Mouse (Mus musculus): ENCODE results near the gene Gm20683. TPM values are rescaled to one million over a fixed set of nuclear protein-coding genes. Genes with fewer than 3 reads are reported as not detected.

Gm20683 gene
- polyA plus RNA-seq (2012; rRNA removed), result 42.9 and 45.9 TPM in 2 replicates

DNA sequence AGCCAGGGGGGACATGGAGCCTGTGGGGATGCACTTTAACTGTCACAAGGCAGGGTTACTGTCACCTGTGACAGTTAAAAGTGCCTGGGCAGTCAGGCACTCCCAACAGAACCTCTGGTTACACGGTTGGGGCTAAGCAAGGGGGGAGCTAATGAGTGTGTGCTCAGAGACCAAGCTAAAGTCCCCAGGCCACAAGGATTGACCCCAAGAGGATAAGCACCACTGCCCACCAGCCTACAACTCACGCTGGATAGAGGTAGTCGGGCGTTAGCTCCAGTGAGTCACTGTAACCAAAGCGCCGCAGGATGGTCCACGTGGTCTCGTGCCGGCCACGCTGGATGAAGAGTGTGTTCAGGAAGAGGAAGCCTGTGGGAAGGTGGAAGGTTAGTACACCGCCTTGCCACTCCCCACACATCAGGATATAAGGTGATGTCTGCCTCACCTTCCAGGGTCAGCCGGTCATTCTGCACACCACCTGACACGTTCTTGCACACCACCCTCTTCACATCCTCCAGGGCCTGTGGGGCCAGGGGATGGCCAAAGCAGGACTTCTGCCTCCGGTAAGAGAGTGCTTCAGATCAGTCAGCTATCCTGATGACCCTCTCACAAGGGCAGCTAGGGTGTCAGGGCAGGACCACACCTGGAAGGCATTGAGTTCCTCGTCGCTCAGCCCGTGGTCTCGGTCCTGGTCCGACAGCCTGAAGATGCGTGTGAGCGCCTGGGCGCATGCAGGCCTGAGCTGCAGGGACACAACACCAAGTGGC is at the start of gene Gm20683:
Gene Gm20683 (minus strand): TSS at position 647 of the 764 bp plus-strand sequence.
- WGBS, result 93% methylated on average over 22 of the region's 22 CpGs
- H3K4me1 ChIP-seq (ENCODE audit: control insufficient read depth, insufficient read depth, low read length), result peaks cover 19% of the 10 kb centered on the region
- TF ChIP-seq POLR2A (IDR thresholded peaks at IDR 0.05; ENCODE audit: borderline replicate concordance, insufficient read depth, low read length) (no peak), CTCF (IDR thresholded peaks at IDR 0.05; ENCODE audit: borderline replicate concordance, insufficient read depth, low read depth, low read length) (no peak)
- H3K4me3 ChIP-seq (replicated peaks; ENCODE audit: insufficient read depth, low read depth, low read length), result no peak within 1 kb of the TSS
- no peak within 1 kb of the TSS for H3K27ac ChIP-seq (ENCODE audit: insufficient read depth, low read length)
- DNase-seq, result no peak
- H3K27me3 ChIP-seq (ENCODE audit: control insufficient read depth, insufficient read depth, low read length), result no peaks in the 10 kb centered on the region

GRCm38 (mm10) chr17:25888837-25889236 is 47.3 kb upstream of the Gm20683 start:
- Histone ChIP-seq H3K27ac (ENCODE audit: insufficient read depth, low read length) (no peak overlapping the region), H3K4me1 (ENCODE audit: control insufficient read depth, insufficient read depth, low read length) (no peaks in the 10 kb centered on the region), H3K27me3 (ENCODE audit: control insufficient read depth, insufficient read depth, low read length) (no peaks in the 10 kb centered on the region), H3K4me3 (replicated peaks; ENCODE audit: insufficient read depth, low read depth, low read length) (no peak overlapping the region)
- TF ChIP-seq CTCF (IDR thresholded peaks at IDR 0.05; ENCODE audit: borderline replicate concordance, insufficient read depth, low read depth, low read length) (no peak), POLR2A (IDR thresholded peaks at IDR 0.05; ENCODE audit: borderline replicate concordance, insufficient read depth, low read length) (no peak)
- WGBS, result 37% methylated on average over 3 of the region's 3 CpGs
- DNase-seq, result no peak

DNA sequence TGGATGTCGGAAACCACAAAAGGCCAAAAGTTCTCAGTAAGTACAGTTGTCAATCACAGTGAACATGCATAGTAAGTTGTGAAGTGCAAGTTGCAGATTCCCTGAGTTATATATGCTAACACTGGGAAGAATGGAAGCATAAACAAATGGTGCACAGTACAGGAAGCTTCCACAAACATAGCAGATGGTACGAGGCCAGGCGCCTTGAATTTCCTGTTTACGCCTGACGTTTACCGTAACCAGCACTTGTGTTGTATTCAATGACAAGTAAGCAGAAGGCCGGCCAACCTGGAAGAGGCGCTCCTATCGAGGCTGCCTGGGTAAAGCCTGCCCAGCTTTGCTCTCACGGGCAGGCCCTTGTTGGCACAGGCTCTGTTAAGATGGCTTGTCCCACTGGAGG is 45.9 kb upstream of the Gm20683 start:
- H3K27me3 ChIP-seq (ENCODE audit: control insufficient read depth, insufficient read depth, low read length), result no peaks in the 10 kb centered on the region
- no peak overlapping the region for H3K27ac ChIP-seq (ENCODE audit: insufficient read depth, low read length)
- no peaks in the 10 kb centered on the region for H3K4me1 ChIP-seq (ENCODE audit: control insufficient read depth, insufficient read depth, low read length)
- WGBS, result 65% methylated on average over 10 of the region's 10 CpGs
- no peak for TF ChIP-seq POLR2A (IDR thresholded peaks at IDR 0.05; ENCODE audit: borderline replicate concordance, insufficient read depth, low read length)
- no peak for DNase-seq
- no peak overlapping the region for H3K4me3 ChIP-seq (replicated peaks; ENCODE audit: insufficient read depth, low read depth, low read length)

DNA sequence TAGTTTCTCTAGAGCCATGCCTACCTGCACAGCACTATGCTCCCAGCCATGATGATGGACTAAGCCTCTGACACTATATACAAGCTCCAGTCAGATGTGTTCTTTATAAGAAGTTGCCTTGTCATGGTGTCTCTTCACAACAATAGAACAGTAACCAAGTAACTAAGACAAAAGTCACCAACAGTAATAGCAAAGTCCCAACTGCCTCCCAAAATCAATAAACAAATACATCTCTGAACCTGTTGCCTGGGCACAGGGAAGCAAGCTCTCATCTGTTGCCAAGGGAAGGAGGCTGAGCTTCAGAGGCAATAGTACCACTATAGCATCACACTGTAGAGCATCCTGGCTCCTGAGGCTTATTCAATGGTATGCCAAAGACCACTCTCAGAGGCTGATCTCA is 45.2 kb upstream of the Gm20683 start:
- TF ChIP-seq CTCF (IDR thresholded peaks at IDR 0.05; ENCODE audit: borderline replicate concordance, insufficient read depth, low read depth, low read length) (no peak), POLR2A (IDR thresholded peaks at IDR 0.05; ENCODE audit: borderline replicate concordance, insufficient read depth, low read length) (no peak)
- DNase-seq, result no peak
- no peaks in the 10 kb centered on the region for H3K27me3 ChIP-seq (ENCODE audit: control insufficient read depth, insufficient read depth, low read length)
- H3K4me1 ChIP-seq (ENCODE audit: control insufficient read depth, insufficient read depth, low read length), result no peaks in the 10 kb centered on the region
- H3K4me3 ChIP-seq (replicated peaks; ENCODE audit: insufficient read depth, low read depth, low read length), result no peak overlapping the region
- no peak overlapping the region for H3K27ac ChIP-seq (ENCODE audit: insufficient read depth, low read length)

DNA sequence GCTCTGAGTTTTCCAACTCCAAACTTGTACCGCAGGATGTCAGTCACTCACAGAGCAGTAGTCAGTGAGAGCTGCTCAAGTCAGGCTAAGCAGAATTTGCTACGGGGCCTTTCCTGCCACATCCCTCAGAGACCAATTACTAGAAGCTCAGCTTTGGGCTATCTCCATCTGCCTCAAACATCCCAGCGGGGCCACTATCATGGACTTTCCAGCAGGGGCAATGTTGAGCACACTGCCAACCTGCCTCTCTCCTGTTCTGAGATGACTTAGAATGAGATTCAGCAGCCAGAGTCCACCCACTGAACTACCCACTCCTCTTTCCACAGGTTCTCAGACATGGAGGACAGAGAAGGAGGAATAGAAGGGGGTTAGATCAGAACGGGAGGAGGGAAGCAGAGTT is 44.1 kb upstream of the Gm20683 start:
- no peaks in the 10 kb centered on the region for H3K27me3 ChIP-seq (ENCODE audit: control insufficient read depth, insufficient read depth, low read length)
- peak; percentile 45; the same call in 1 of the 2 replicates for TF ChIP-seq CTCF (IDR thresholded peaks at IDR 0.05; ENCODE audit: borderline replicate concordance, insufficient read depth, low read depth, low read length)
- TF ChIP-seq POLR2A (IDR thresholded peaks at IDR 0.05; ENCODE audit: borderline replicate concordance, insufficient read depth, low read length), result no peak
- H3K27ac ChIP-seq (ENCODE audit: insufficient read depth, low read length), result no peak overlapping the region
- 42% methylated on average over 4 of the region's 4 CpGs for WGBS
- DNase-seq, result no peak
- H3K4me1 ChIP-seq (ENCODE audit: control insufficient read depth, insufficient read depth, low read length), result peaks cover 6% of the 10 kb centered on the region
- H3K4me3 ChIP-seq (replicated peaks; ENCODE audit: insufficient read depth, low read depth, low read length), result no peak overlapping the region

- TF ChIP-seq CTCF (IDR thresholded peaks at IDR 0.05; ENCODE audit: borderline replicate concordance, insufficient read depth, low read depth, low read length), result peak; percentile 26; the same call in 1 of the 2 replicates
- TF ChIP-seq POLR2A (IDR thresholded peaks at IDR 0.05; ENCODE audit: borderline replicate concordance, insufficient read depth, low read length), result no peak
- Histone ChIP-seq H3K27me3 (ENCODE audit: control insufficient read depth, insufficient read depth, low read length) (no peaks in the 10 kb centered on the region), H3K27ac (ENCODE audit: insufficient read depth, low read length) (no peak overlapping the region), H3K4me3 (replicated peaks; ENCODE audit: insufficient read depth, low read depth, low read length) (no peak overlapping the region), H3K4me1 (ENCODE audit: control insufficient read depth, insufficient read depth, low read length) (peaks cover 16% of the 10 kb centered on the region)
- WGBS, result 92% methylated on average over 3 of the region's 3 CpGs
- DNase-seq, result no peak
These were observed 42.3 kb upstream of the Gm20683 start for GRCm38 (mm10) chr17:25883824-25884223.

- 68% methylated on average over 8 of the region's 8 CpGs for WGBS
- TF ChIP-seq POLR2A (IDR thresholded peaks at IDR 0.05; ENCODE audit: borderline replicate concordance, insufficient read depth, low read length) (no peak), CTCF (IDR thresholded peaks at IDR 0.05; ENCODE audit: borderline replicate concordance, insufficient read depth, low read depth, low read length) (no peak)
- Histone ChIP-seq H3K4me1 (ENCODE audit: control insufficient read depth, insufficient read depth, low read length) (peaks cover 16% of the 10 kb centered on the region), H3K4me3 (replicated peaks; ENCODE audit: insufficient read depth, low read depth, low read length) (no peak overlapping the region), H3K27me3 (ENCODE audit: control insufficient read depth, insufficient read depth, low read length) (no peaks in the 10 kb centered on the region), H3K27ac (ENCODE audit: insufficient read depth, low read length) (no peak overlapping the region)
- DNase-seq, result no peak
These were observed 41.7 kb upstream of the Gm20683 start for GRCm38 (mm10) chr17:25883268-25883667.

DNA sequence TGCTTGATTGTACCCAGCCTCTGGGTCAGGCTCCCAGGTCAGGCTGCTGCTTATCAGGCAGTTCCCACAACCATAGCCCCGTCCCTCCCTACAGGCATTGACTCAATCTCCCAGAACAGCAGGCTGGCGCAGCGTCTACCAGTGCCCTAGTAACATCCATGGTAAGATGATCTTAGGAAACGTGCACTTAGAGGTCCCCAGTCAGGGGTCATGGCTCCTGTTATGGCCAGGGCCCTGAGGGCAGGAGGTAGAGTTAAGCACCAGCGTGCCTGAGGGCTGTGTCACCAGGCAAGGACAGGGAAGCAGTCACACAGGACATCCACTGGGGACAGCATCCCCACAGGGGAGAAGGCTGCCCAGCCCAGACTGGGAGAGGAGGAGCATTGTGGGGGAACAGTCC is 40.7 kb upstream of the Gm20683 start:
- H3K4me1 ChIP-seq (ENCODE audit: control insufficient read depth, insufficient read depth, low read length), result peaks cover 16% of the 10 kb centered on the region
- H3K4me3 ChIP-seq (replicated peaks; ENCODE audit: insufficient read depth, low read depth, low read length), result no peak overlapping the region
- WGBS, result 43% methylated on average over 5 of the region's 5 CpGs
- TF ChIP-seq POLR2A (IDR thresholded peaks at IDR 0.05; ENCODE audit: borderline replicate concordance, insufficient read depth, low read length), result no peak
- TF ChIP-seq CTCF (IDR thresholded peaks at IDR 0.05; ENCODE audit: borderline replicate concordance, insufficient read depth, low read depth, low read length), result no peak
- H3K27me3 ChIP-seq (ENCODE audit: control insufficient read depth, insufficient read depth, low read length), result no peaks in the 10 kb centered on the region
- no peak overlapping the region for H3K27ac ChIP-seq (ENCODE audit: insufficient read depth, low read length)
- peak in 1 of 2 experiments; percentile 39 for DNase-seq

Data from cerebellum, adult 2 months (tissue).